Mouse (Mus musculus) liver, embryonic 13.5 days (tissue): ENCODE data around the gene Vipas39. TPM values are rescaled to one million over a fixed set of nuclear protein-coding genes. Genes with fewer than 3 reads are reported as not detected.
"Not testable (repeated sequence)": the region's sequence is repeated elsewhere in the genome, so short reads cannot be mapped to it uniquely, and the experiment has no call there.

ENCODE experiments used
- ATAC-seq: fragments of 200-750 bp; cut with Nextera tagmentation; 2 replicates; pipeline ENCODE4 v1.8.0; 2017; ENCODE audit warnings: low read depth, mild to moderate bottlenecking, moderate number of reproducible peaks, moderate library complexity
- DNase-seq: peaks from one replicate; pipeline ENCODE4 v3.0.0; 2022
- H3K27ac ChIP-seq: fragments of 300-500 bp; sonication (generic); 2 replicates; pipeline ENCODE4 v1.5.1; 2015; ENCODE audit warnings: moderate library complexity, mild to moderate bottlenecking, inconsistent platforms
- H3K27me3 ChIP-seq: fragments of 300-500 bp; sonication (generic); 2 replicates; pipeline ENCODE4 v1.6.1; 2015; ENCODE audit warnings: mild to moderate bottlenecking, inconsistent platforms
- H3K36me3 ChIP-seq: fragments of 300-500 bp; sonication (generic); 2 replicates; pipeline ENCODE4 v1.6.1; 2015; ENCODE audit warnings: mild to moderate bottlenecking, inconsistent platforms
- H3K4me1 ChIP-seq: fragments of 300-500 bp; sonication (generic); replicated peaks from 2 replicates; pipeline ENCODE4 v1.6.1; 2015; ENCODE audit warnings: inconsistent platforms
- H3K4me2 ChIP-seq: fragments of 300-500 bp; sonication (generic); 2 replicates; pipeline ENCODE4 v1.6.1; 2015; ENCODE audit warnings: inconsistent platforms, mild to moderate bottlenecking, moderate library complexity
- H3K4me3 ChIP-seq: fragments of 300-500 bp; sonication (generic); replicated peaks from 2 replicates; pipeline ENCODE4 v1.5.1; 2015; ENCODE audit warnings: mild to moderate bottlenecking, inconsistent platforms
- H3K9ac ChIP-seq: fragments of 300-500 bp; sonication (generic); 2 replicates; pipeline ENCODE4 v1.6.1; 2015; ENCODE audit warnings: mild to moderate bottlenecking, inconsistent platforms
- H3K9me3 ChIP-seq: fragments of 300-500 bp; sonication (generic); replicated peaks from 2 replicates; pipeline ENCODE4 v1.6.1; 2016; ENCODE audit warnings: inconsistent platforms
- WGBS: fragments of 180-500 bp; shearing (Covaris S2); methylation state at CpG from one replicate; pipeline ENCODE4 v1.1.7; 2015; ENCODE audit not compliant: insufficient replicate concordance; 5-methylcytosine and 5-hydroxymethylcytosine counted together
- polyA plus RNA-seq: library from polyadenylated mRNA; unstranded; fragments of >200 nt; fragmentation: Nextera tagmentation; extraction: Ambion mirVana; gene quantifications from 2 replicates; pipeline ENCODE4 v1.2.1, GENCODE M21; 2015

The Vipas39 gene
- polyA plus RNA-seq, 1 experiment from 2014 or later = 9.8 TPM

GRCm38 (mm10) chr12:87284268-87284667 lies 18.2 kb upstream of the Vipas39 start:
- Histone ChIP-seq H3K9me3 (no peaks in the 10 kb centered on the region), H3K36me3 (no peaks in the 10 kb centered on the region), H3K4me2 (no peak overlapping the region), H3K9ac (no peak overlapping the region), H3K4me1 (peaks cover 22% of the 10 kb centered on the region), H3K27me3 (no peaks in the 10 kb centered on the region), H3K4me3 (no peak overlapping the region), H3K27ac (no peak overlapping the region)
- DNase-seq (no peak), ATAC-seq (no peak)
- WGBS = 49% methylated on average over 4 of the region's 4 CpGs

- Histone ChIP-seq H3K4me2 (no peak overlapping the region), H3K9ac (no peak overlapping the region), H3K9me3 (no peaks in the 10 kb centered on the region), H3K4me3 (no peak overlapping the region), H3K27me3 (no peaks in the 10 kb centered on the region), H3K27ac (no peak overlapping the region), H3K4me1 (peaks cover 26% of the 10 kb centered on the region), H3K36me3 (no peaks in the 10 kb centered on the region)
- DNase-seq = no peak
- no peak for ATAC-seq
- 68% methylated on average over 7 of the region's 7 CpGs for WGBS
Observed at GRCm38 (mm10) chr12:87283706-87284105, 17.6 kb upstream of the Vipas39 start.

- H3K36me3 ChIP-seq = no peaks in the 10 kb centered on the region
- H3K27ac ChIP-seq = no peak overlapping the region
- H3K9ac ChIP-seq = no peak overlapping the region
- no peak overlapping the region for H3K4me2 ChIP-seq
- H3K9me3 ChIP-seq = no peaks in the 10 kb centered on the region
- peaks cover 34% of the 10 kb centered on the region for H3K4me1 ChIP-seq
- no peaks in the 10 kb centered on the region for H3K27me3 ChIP-seq
- no peak for ATAC-seq
- WGBS = 79% methylated on average over 4 of the region's 4 CpGs
- H3K4me3 ChIP-seq = no peak overlapping the region
- DNase-seq = no peak
Observed at GRCm38 (mm10) chr12:87282743-87283142, 16.7 kb upstream of the Vipas39 start.

GRCm38 (mm10) chr12:87281766-87282165 lies 15.7 kb upstream of the Vipas39 start:
- peaks cover 2% of the 10 kb centered on the region; the same call in 1 of the 2 replicates for H3K36me3 ChIP-seq
- no peaks in the 10 kb centered on the region for H3K27me3 ChIP-seq
- DNase-seq = no peak
- no peak overlapping the region for H3K27ac ChIP-seq
- peaks cover 39% of the 10 kb centered on the region for H3K4me1 ChIP-seq
- ATAC-seq = no peak
- no peak overlapping the region for H3K4me3 ChIP-seq
- H3K9ac ChIP-seq = no peak overlapping the region
- no peaks in the 10 kb centered on the region for H3K9me3 ChIP-seq
- WGBS = 33% methylated on average over 1 of the region's 1 CpGs
- no peak overlapping the region for H3K4me2 ChIP-seq

- H3K9ac ChIP-seq = no peak overlapping the region
- H3K27me3 ChIP-seq = no peaks in the 10 kb centered on the region
- WGBS = 52% methylated on average over 14 of the region's 14 CpGs
- H3K4me1 ChIP-seq = peaks cover 54% of the 10 kb centered on the region
- H3K9me3 ChIP-seq = no peaks in the 10 kb centered on the region
- no peak overlapping the region for H3K4me2 ChIP-seq
- DNase-seq (no peak), ATAC-seq (no peak)
- no peak overlapping the region for H3K27ac ChIP-seq
- H3K36me3 ChIP-seq = peaks cover 21% of the 10 kb centered on the region
- H3K4me3 ChIP-seq = no peak overlapping the region
Observed at GRCm38 (mm10) chr12:87279879-87280278, 13.8 kb upstream of the Vipas39 start.

- Histone ChIP-seq H3K27me3 (no peaks in the 10 kb centered on the region), H3K36me3 (peaks cover 26% of the 10 kb centered on the region), H3K4me2 (no peak overlapping the region), H3K4me1 (peaks cover 58% of the 10 kb centered on the region), H3K4me3 (no peak overlapping the region), H3K27ac (peak overlapping the region; percentile 34; the same call in 1 of the 2 replicates), H3K9ac (no peak overlapping the region), H3K9me3 (no peaks in the 10 kb centered on the region)
- 54% methylated on average over 3 of the region's 3 CpGs for WGBS
- no peak for DNase-seq
- ATAC-seq = no peak
Observed at GRCm38 (mm10) chr12:87279350-87279749, 13.3 kb upstream of the Vipas39 start.

- Histone ChIP-seq H3K27me3 (no peaks in the 10 kb centered on the region), H3K9ac (0 out of 2 replicates have a peak overlapping the region, but pooled peaks have one; percentile 2), H3K4me3 (no peak overlapping the region), H3K9me3 (no peaks in the 10 kb centered on the region), H3K36me3 (peaks cover 37% of the 10 kb centered on the region), H3K4me2 (0 out of 2 replicates have a peak overlapping the region, but pooled peaks have one; percentile 15), H3K4me1 (peaks cover 65% of the 10 kb centered on the region), H3K27ac (0 out of 2 replicates have a peak overlapping the region, but pooled peaks have one; percentile 34)
- WGBS = 11% methylated on average over 6 of the region's 6 CpGs
- ATAC-seq (no peak), DNase-seq (no peak)
Observed at GRCm38 (mm10) chr12:87278118-87278730, 12.2 kb upstream of the Vipas39 start.

- WGBS = 75% methylated on average over 4 of the region's 4 CpGs
- H3K9ac ChIP-seq, ATAC-seq, H3K4me3 ChIP-seq, H3K4me2 ChIP-seq, H3K27ac ChIP-seq, DNase-seq, H3K27me3 ChIP-seq, H3K9me3 ChIP-seq: not testable (repeated sequence)
- H3K36me3 ChIP-seq = peaks cover 47% of the 10 kb centered on the region
- peaks cover 62% of the 10 kb centered on the region for H3K4me1 ChIP-seq
Observed at GRCm38 (mm10) chr12:87277251-87277650, 11.2 kb upstream of the Vipas39 start.

GRCm38 (mm10) chr12:87274853-87275831 lies 9.1 kb upstream of the Vipas39 start:
- no peaks in the 10 kb centered on the region for H3K27me3 ChIP-seq
- H3K27ac ChIP-seq = peak overlapping the region; percentile 84
- H3K4me3 ChIP-seq = no peak overlapping the region
- ATAC-seq (peak; percentile 90), DNase-seq (peak; percentile 58)
- peaks cover 68% of the 10 kb centered on the region for H3K36me3 ChIP-seq
- peaks cover 58% of the 10 kb centered on the region for H3K4me1 ChIP-seq
- 48% methylated on average over 9 of the region's 9 CpGs for WGBS
- no peak overlapping the region; the same call in 1 of the 2 replicates for H3K9ac ChIP-seq
- no peaks in the 10 kb centered on the region for H3K9me3 ChIP-seq
- H3K4me2 ChIP-seq = peak overlapping the region; percentile 18; the same call in 1 of the 2 replicates

- 7% methylated on average over 4 of the region's 4 CpGs for WGBS
- H3K4me1 ChIP-seq = peaks cover 36% of the 10 kb centered on the region
- no peak for ATAC-seq
- H3K4me3 ChIP-seq = peak overlapping the region; percentile 87
- peak overlapping the region; percentile 82 for H3K4me2 ChIP-seq
- peak overlapping the region; percentile 96; the same call in 1 of the 2 replicates for H3K27ac ChIP-seq
- H3K9ac ChIP-seq = peak overlapping the region; percentile 95
- peak; percentile 46 for DNase-seq
- no peaks in the 10 kb centered on the region for H3K27me3 ChIP-seq
- H3K9me3 ChIP-seq = no peaks in the 10 kb centered on the region
- peaks cover 51% of the 10 kb centered on the region for H3K36me3 ChIP-seq
Observed at GRCm38 (mm10) chr12:87267682-87268081, 1.6 kb upstream of the Vipas39 start.
